Mouse (Mus musculus) megakaryocyte, embryonic 14.5 days (primary cell): ENCODE data around the gene Dlx3.

Experiments used
- FLI1 ChIP-seq: IDR thresholded peaks from 2 replicates; pipeline ENCODE4 v1.6.1; 2012; ENCODE audit warnings: low read length, inconsistent platforms, mixed read lengths
- GATA1 ChIP-seq: IDR thresholded peaks from 3 replicates; pipeline ENCODE4 v1.6.1; 2012; ENCODE audit warnings: mixed read lengths, low read length, inconsistent platforms, borderline replicate concordance

DNA sequence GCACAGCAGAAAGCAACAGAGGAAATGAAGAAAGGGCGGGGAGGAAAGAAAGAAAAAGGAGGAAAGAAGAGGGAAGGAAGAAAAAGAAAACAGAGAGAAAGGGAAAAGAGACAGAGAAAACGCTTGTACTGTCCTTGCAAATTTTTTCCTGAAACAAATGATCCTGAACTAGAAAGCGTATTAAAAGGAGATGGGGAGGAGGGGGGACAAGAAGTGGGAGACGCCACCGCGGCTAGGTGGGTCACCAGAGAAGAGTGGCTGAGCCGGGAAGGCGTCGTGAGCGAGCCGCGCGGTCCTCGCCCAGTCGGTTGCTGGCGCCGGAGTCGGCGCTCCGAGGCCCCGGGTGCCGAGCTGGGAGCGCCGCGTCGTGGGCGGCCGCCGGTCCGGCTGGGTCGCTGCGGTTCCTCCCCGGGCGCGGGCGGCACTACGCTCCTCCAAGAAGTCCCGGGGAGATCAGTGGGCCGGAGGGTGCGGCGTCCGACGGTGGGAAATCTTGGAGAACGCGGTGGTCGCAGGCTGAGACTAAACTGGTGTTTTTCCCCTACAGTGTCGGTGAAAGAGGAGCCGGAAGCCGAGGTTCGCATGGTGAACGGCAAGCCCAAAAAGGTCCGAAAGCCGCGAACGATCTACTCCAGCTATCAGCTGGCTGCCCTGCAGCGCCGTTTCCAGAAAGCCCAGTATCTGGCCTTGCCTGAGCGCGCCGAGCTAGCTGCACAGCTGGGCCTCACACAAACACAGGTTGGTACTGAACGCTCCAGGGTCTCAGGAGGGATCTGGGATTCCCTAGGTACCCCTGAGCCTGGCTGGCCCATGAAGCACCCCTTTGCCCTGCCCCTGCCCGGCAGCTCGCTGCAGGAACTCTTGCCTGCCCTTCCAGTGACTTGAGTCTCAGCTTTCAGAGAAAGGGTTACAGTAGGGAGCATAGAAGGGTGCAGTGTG, 1.5 kb downstream of the Dlx3 start:
- TF ChIP-seq FLI1: no peak
- no peak for TF ChIP-seq GATA1
